Mouse (Mus musculus): Measurements from ENCODE around the gene Cd59b. TPM values are rescaled to one million over a fixed set of nuclear protein-coding genes. Genes with fewer than 3 reads are reported as not detected.

Cd59b gene
- polyA plus RNA-seq, 1 experiment: not detected

DNA sequence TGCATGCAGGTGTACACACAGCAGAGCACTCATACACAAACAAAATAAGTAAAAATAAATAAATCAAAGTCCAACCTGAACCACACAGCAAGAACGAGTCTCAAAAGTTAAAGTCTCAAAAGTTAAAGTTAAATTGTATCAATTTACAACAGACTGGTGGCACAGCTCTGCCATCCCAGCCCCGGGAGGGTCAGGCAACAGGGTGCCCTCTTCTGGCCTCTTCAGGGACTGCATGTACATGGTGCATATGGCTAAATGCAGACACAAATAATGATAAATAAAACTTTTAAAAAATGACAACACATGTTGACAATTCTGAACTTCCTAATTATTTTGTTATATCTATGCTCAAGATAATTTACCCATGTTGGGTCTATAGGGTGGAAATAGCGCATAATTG is 61.3 kb downstream of the Cd59b start:
- H3K79me2 ChIP-seq (ENCODE audit: control insufficient read depth, insufficient read depth): no peaks in the 10 kb centered on the region
- no peak overlapping the region for H3ac ChIP-seq (ENCODE audit: control insufficient read depth, insufficient read length)
- H3K36me3 ChIP-seq (ENCODE audit: control insufficient read depth, insufficient read depth): no peaks in the 10 kb centered on the region
- H3K4me3 ChIP-seq: no peak overlapping the region
- TF ChIP-seq USF1 (IDR thresholded peaks at IDR 0.05; ENCODE audit: low read depth): no peak
- no peak overlapping the region for H3K4me2 ChIP-seq (ENCODE audit: low read depth)
- no peaks in the 10 kb centered on the region for H3K27me3 ChIP-seq (ENCODE audit: control insufficient read depth, insufficient read depth, insufficient read length)

DNA sequence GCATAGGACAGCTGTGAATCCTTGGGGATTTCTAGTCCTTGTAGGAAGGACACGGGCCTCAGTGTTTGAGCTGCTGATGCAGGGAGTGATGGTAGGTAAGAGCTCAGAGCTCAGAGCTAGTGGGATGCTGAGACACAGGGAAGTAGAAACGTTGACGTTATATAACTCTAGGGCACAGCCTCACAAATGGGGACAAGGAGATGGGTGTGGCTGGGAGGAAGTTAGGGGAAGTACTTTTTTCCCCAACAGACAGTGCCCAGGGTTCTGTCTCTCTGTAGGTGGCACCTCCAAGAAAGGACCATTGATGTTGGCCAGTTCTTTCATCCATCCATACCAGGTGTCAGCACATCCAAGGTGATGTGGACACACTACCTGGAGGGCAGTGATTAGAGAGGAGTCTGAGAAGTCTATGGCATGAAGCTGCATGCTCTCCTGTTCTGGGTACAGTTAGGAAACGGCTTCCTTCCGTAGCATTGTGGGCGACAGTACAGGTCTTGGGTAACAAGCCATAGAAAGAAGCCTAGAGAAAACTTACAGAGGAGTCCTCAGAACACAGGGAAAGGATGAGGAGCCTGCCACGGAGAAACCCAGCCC is 62.7 kb downstream of the Cd59b start:
- Histone ChIP-seq H3K79me2 (ENCODE audit: control insufficient read depth, insufficient read depth) (no peaks in the 10 kb centered on the region), H3K36me3 (ENCODE audit: control insufficient read depth, insufficient read depth) (no peaks in the 10 kb centered on the region), H3K4me2 (ENCODE audit: low read depth) (no peak overlapping the region), H3K27me3 (ENCODE audit: control insufficient read depth, insufficient read depth, insufficient read length) (no peaks in the 10 kb centered on the region), H3ac (ENCODE audit: control insufficient read depth, insufficient read length) (no peak overlapping the region), H3K4me3 (no peak overlapping the region)
- no peak for TF ChIP-seq MYOG (IDR thresholded peaks at IDR 0.05; ENCODE audit: control insufficient read depth in 1 of 3, insufficient read depth in 1 of 3, insufficient read length in 2 of 3, low read depth in 2 of 3)
- no peak for TF ChIP-seq SRF (IDR thresholded peaks at IDR 0.05; ENCODE audit: control insufficient read depth, insufficient read length, low read depth)
- no peak for TF ChIP-seq POLR2AphosphoS2 (IDR thresholded peaks at IDR 0.05; ENCODE audit: insufficient read length, low read depth)
- TF ChIP-seq TCF3 (IDR thresholded peaks at IDR 0.05; ENCODE audit: insufficient read length, low read depth): no peak
- no peak for TF ChIP-seq REST (IDR thresholded peaks at IDR 0.05; ENCODE audit: insufficient read depth, insufficient read length)

DNA sequence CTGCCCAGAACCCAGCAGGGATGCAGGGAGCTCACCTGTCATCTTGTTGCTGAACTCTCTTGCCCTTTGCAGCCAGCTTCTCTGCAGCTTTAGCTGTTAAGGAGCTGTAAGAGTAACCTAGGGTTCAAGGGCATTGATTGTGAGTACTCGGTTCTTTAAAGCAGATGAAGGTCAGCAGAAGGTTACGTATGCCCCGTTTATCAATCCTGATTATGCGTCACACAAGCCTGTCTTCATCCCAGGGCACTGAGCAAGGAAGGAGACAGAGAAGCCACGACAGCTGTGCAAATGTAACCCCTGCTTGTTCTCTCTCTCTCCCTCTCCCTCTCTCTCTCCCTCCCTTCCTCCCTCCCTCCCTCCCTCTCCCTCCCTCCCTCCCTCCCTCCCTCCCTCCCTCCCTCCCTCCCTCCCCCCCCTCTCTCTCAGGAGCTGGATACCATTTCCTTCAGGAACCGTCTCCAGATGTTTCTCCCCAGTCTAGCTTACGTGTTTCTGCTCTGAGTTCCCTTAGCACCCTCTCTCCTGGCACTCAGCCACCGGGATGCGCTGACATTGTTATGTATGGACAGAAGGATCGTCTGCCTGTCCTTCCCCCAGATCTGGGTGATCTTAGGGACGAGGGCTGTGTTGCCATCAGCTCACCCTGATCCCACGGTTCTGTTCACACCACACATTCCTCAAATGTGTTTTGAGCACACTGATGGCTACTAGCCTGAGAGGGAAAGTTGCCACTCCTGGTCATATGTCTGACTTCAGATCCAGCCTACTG is 63.6 kb downstream of the Cd59b start:
- Histone ChIP-seq H3K4me3 (no peak overlapping the region), H3K4me2 (ENCODE audit: low read depth) (peak overlapping the region; percentile 27), H3ac (ENCODE audit: control insufficient read depth, insufficient read length) (no peak overlapping the region), H3K79me2 (ENCODE audit: control insufficient read depth, insufficient read depth) (no peaks in the 10 kb centered on the region), H3K36me3 (ENCODE audit: control insufficient read depth, insufficient read depth) (no peaks in the 10 kb centered on the region), H3K27me3 (ENCODE audit: control insufficient read depth, insufficient read depth, insufficient read length) (no peaks in the 10 kb centered on the region)
- TF ChIP-seq MYOG (IDR thresholded peaks at IDR 0.05; ENCODE audit: control insufficient read depth in 1 of 3, insufficient read depth in 1 of 3, insufficient read length in 2 of 3, low read depth in 2 of 3) (no peak), POLR2A (IDR thresholded peaks at IDR 0.05; ENCODE audit: insufficient read length, low read depth) (no peak), MYOD1 (IDR thresholded peaks at IDR 0.05; ENCODE audit: control insufficient read depth in 1 of 3, insufficient read length in 2 of 3, low read depth in 2 of 3) (peak in 2 of 3 experiments; percentile 42 to 61)

DNA sequence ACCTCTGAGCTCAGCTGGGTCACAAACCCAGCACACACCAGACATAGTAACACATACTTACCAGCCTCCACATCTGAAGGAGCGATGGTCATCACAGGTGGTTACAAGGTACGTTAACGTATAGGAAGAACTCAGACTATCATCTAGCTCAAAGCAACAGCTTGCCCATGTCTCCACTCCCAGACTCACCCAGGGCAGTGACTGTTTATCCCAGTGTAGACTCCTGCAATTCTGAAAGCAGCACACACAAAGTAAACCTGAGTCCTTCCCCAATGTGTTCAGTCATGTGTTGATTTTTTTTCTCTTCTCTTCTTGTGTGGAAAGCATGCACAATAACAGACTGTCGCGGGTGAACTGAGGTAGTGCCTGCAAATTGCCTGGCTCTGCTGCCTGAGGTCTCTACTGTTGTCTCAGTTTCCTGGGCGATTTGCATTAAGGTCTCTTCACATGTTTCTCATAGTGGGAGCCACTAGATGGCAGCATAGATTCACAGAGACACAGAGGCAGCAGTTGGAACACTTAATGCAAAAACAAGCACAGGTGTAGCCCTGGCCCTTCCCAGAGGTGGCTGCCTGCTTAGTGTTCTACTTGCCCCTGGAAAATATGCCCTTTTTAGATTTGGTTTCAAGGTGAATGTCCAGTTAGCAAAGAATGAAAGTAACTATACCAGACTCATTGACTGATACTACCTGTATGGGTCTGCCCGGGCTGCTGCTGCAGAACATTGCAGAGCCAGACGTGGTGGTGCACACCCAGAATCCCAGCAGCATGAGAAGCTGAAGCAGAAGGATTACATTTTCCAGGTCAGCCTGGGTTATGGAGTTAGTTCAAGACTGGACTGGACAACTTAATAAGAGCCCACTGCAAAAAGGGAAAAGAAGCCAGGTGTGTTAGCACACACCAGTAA is 64.8 kb downstream of the Cd59b start:
- TF ChIP-seq E2F4 (IDR thresholded peaks at IDR 0.05; ENCODE audit: insufficient read depth) (no peak), POLR2AphosphoS2 (IDR thresholded peaks at IDR 0.05; ENCODE audit: insufficient read length, low read depth) (no peak), POLR2A (IDR thresholded peaks at IDR 0.05; ENCODE audit: insufficient read length, low read depth) (no peak), MAX (IDR thresholded peaks at IDR 0.05; ENCODE audit: low read depth) (peak; percentile 3), USF1 (IDR thresholded peaks at IDR 0.05; ENCODE audit: low read depth) (no peak), CEBPB (IDR thresholded peaks at IDR 0.05; ENCODE audit: insufficient read depth, poor library complexity, severe bottlenecking) (no peak), TCF12 (IDR thresholded peaks at IDR 0.05; ENCODE audit: insufficient read depth, poor library complexity, severe bottlenecking) (no peak), MYOD1 (IDR thresholded peaks at IDR 0.05; ENCODE audit: control insufficient read depth in 1 of 3, insufficient read length in 2 of 3, low read depth in 2 of 3) (no peak)
- Histone ChIP-seq H3K36me3 (ENCODE audit: control insufficient read depth, insufficient read depth) (no peaks in the 10 kb centered on the region), H3K27me3 (ENCODE audit: control insufficient read depth, insufficient read depth, insufficient read length) (no peaks in the 10 kb centered on the region), H3K4me3 (no peak overlapping the region), H3ac (ENCODE audit: control insufficient read depth, insufficient read length) (no peak overlapping the region), H3K79me2 (ENCODE audit: control insufficient read depth, insufficient read depth) (no peaks in the 10 kb centered on the region), H3K4me2 (ENCODE audit: low read depth) (peak overlapping the region; percentile 32)

DNA sequence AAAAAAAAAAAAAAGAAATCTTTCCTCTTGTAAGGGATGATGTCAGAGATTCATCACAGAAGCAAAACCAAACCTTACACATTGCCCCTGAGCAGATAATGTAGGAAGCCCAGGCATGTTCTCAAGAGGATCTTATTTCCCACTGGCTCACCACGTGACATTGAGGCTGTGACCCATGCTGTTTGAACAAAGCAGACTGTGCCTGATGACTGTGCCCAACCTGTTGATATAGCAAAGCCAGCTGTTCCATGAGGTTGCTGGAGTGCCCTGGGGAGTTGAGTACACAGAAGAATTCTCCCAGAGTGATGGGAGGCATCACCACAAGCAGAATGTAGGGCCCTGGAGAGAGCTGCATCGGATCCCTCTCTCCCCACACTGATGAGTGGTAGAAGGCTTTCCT is 66.3 kb downstream of the Cd59b start:
- H3K4me3 ChIP-seq: no peak overlapping the region
- no peaks in the 10 kb centered on the region for H3K79me2 ChIP-seq (ENCODE audit: control insufficient read depth, insufficient read depth)
- no peak overlapping the region for H3ac ChIP-seq (ENCODE audit: control insufficient read depth, insufficient read length)
- TF ChIP-seq MAX (IDR thresholded peaks at IDR 0.05; ENCODE audit: low read depth): peak; percentile 62
- TF ChIP-seq USF1 (IDR thresholded peaks at IDR 0.05; ENCODE audit: low read depth): peak; percentile 97
- no peak for TF ChIP-seq SRF (IDR thresholded peaks at IDR 0.05; ENCODE audit: control insufficient read depth, insufficient read length, low read depth)
- peak; percentile 81 for TF ChIP-seq TCF3 (IDR thresholded peaks at IDR 0.05; ENCODE audit: insufficient read length, low read depth)
- peak; percentile 81 for TF ChIP-seq TCF12 (IDR thresholded peaks at IDR 0.05; ENCODE audit: insufficient read depth, poor library complexity, severe bottlenecking)
- peak; percentile 45 to 92 (median 62) for TF ChIP-seq MYOG (IDR thresholded peaks at IDR 0.05; ENCODE audit: control insufficient read depth in 1 of 3, insufficient read depth in 1 of 3, insufficient read length in 2 of 3, low read depth in 2 of 3)
- no peak for TF ChIP-seq POLR2A (IDR thresholded peaks at IDR 0.05; ENCODE audit: insufficient read length, low read depth)
- no peak for TF ChIP-seq POLR2AphosphoS2 (IDR thresholded peaks at IDR 0.05; ENCODE audit: insufficient read length, low read depth)
- no peak for TF ChIP-seq REST (IDR thresholded peaks at IDR 0.05; ENCODE audit: insufficient read depth, insufficient read length)
- TF ChIP-seq MYOD1 (IDR thresholded peaks at IDR 0.05; ENCODE audit: control insufficient read depth in 1 of 3, insufficient read length in 2 of 3, low read depth in 2 of 3): peak in 2 of 3 experiments; percentile 95 to 97
- H3K4me2 ChIP-seq (ENCODE audit: low read depth): peak overlapping the region; percentile 15
- H3K27me3 ChIP-seq (ENCODE audit: control insufficient read depth, insufficient read depth, insufficient read length): no peaks in the 10 kb centered on the region
- H3K36me3 ChIP-seq (ENCODE audit: control insufficient read depth, insufficient read depth): no peaks in the 10 kb centered on the region

Other genes starting within 250 kb of the Cd59b start
- gene Lmo2, start 111.9 kb upstream of the Cd59b start, polyA plus RNA-seq (2012; fragmentation: generic; extraction: Trizol): 0.11 TPM
- gene Fbxo3, start 42.1 kb upstream of the Cd59b start, polyA plus RNA-seq (2012; fragmentation: generic; extraction: Trizol): 9.3 TPM
- 0.19 TPM for gene 4931422A03Rik, start 41.5 kb upstream of the Cd59b start, polyA plus RNA-seq (2012; fragmentation: generic; extraction: Trizol)
- gene Gm10912, start 4.0 kb upstream of the Cd59b start, polyA plus RNA-seq (2012; fragmentation: generic; extraction: Trizol): not detected
- gene Gm10799, start 1.3 kb upstream of the Cd59b start, polyA plus RNA-seq (2012; fragmentation: generic; extraction: Trizol): not detected
- gene Cd59a, start 26.0 kb downstream of the Cd59b start, polyA plus RNA-seq (2012; fragmentation: generic; extraction: Trizol): 12.5 TPM
- 0.08 TPM for gene A930018P22Rik, start 52.9 kb downstream of the Cd59b start, polyA plus RNA-seq (2012; fragmentation: generic; extraction: Trizol)

Data from myocyte (in vitro differentiated cells).